Mouse (Mus musculus): ENCODE measurements around the gene Csrnp3. TPM values are rescaled to one million over a fixed set of nuclear protein-coding genes. Genes with fewer than 3 reads are reported as not detected.

Gene Csrnp3
- polyA plus RNA-seq, 1 experiment: not detected

- Histone ChIP-seq H3ac (ENCODE audit: control insufficient read depth, insufficient read length, low read depth) (no peak overlapping the region), H3K79me3 (ENCODE audit: low read depth) (no peaks in the 10 kb centered on the region), H3K36me3 (ENCODE audit: control insufficient read depth, insufficient read depth) (no peaks in the 10 kb centered on the region), H3K4me3 (ENCODE audit: insufficient read depth, poor library complexity, severe bottlenecking) (no peak overlapping the region), H3K27me3 (ENCODE audit: control insufficient read depth, insufficient read depth, insufficient read length) (no peaks in the 10 kb centered on the region), H3K79me2 (ENCODE audit: control insufficient read depth, insufficient read depth) (no peaks in the 10 kb centered on the region)
- TF ChIP-seq MYOD1 (IDR thresholded peaks at IDR 0.05; ENCODE audit: control insufficient read depth, insufficient read length, low read depth): no peak
- TF ChIP-seq CEBPB (IDR thresholded peaks at IDR 0.05; ENCODE audit: low read depth): no peak
- TF ChIP-seq MAX (IDR thresholded peaks at IDR 0.05): no peak
- TF ChIP-seq CTCF (IDR thresholded peaks at IDR 0.05; ENCODE audit: control insufficient read depth, insufficient read depth, insufficient read length): no peak
- TF ChIP-seq USF1 (IDR thresholded peaks at IDR 0.05; ENCODE audit: low read depth): no peak
- no peak for TF ChIP-seq MYOG (IDR thresholded peaks at IDR 0.05; ENCODE audit: control insufficient read depth, extremely low read depth, insufficient read length)
- TF ChIP-seq FOSL1 (IDR thresholded peaks at IDR 0.05; ENCODE audit: insufficient read depth, low read length, poor library complexity, severe bottlenecking): no peak
Observed at GRCm38 (mm10) chr2:65973907-65974306, 128.3 kb downstream of the Csrnp3 start.

DNA sequence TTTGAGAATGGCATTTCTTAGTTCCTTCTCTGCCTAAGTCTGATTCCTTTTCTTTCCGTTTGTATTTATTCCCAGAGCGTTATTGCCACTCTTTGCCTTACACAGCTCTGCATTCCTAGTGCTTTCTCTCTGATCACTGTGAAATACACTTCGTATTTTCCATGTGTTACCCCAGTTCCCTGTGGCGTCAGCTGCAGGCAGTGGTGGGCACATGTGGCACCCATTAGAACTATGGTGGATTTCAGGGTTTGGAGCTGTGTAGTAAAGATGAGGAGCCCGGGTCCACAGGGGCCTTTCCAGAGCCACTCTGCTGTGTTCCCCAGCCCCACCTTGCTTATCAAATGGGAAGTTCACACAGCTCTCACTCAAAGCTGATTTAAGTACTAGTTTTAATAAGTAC, 129.8 kb downstream of the Csrnp3 start:
- Histone ChIP-seq H3K4me3 (ENCODE audit: insufficient read depth, poor library complexity, severe bottlenecking) (no peak overlapping the region), H3ac (ENCODE audit: control insufficient read depth, insufficient read length, low read depth) (no peak overlapping the region), H3K79me2 (ENCODE audit: control insufficient read depth, insufficient read depth) (no peaks in the 10 kb centered on the region), H3K36me3 (ENCODE audit: control insufficient read depth, insufficient read depth) (no peaks in the 10 kb centered on the region), H3K79me3 (ENCODE audit: low read depth) (no peaks in the 10 kb centered on the region), H3K27me3 (ENCODE audit: control insufficient read depth, insufficient read depth, insufficient read length) (peaks cover 4% of the 10 kb centered on the region)
- TF ChIP-seq CTCF (IDR thresholded peaks at IDR 0.05; ENCODE audit: control insufficient read depth, insufficient read depth, insufficient read length) (no peak), USF1 (IDR thresholded peaks at IDR 0.05; ENCODE audit: low read depth) (no peak), MYOD1 (IDR thresholded peaks at IDR 0.05; ENCODE audit: control insufficient read depth, insufficient read length, low read depth) (no peak), CEBPB (IDR thresholded peaks at IDR 0.05; ENCODE audit: low read depth) (no peak), MYOG (IDR thresholded peaks at IDR 0.05; ENCODE audit: control insufficient read depth, extremely low read depth, insufficient read length) (no peak), MAX (IDR thresholded peaks at IDR 0.05) (no peak), FOSL1 (IDR thresholded peaks at IDR 0.05; ENCODE audit: insufficient read depth, low read length, poor library complexity, severe bottlenecking) (no peak)

GRCm38 (mm10) chr2:65979338-65980053, 133.9 kb downstream of the Csrnp3 start:
- Histone ChIP-seq H3K79me2 (ENCODE audit: control insufficient read depth, insufficient read depth) (no peaks in the 10 kb centered on the region), H3K27me3 (ENCODE audit: control insufficient read depth, insufficient read depth, insufficient read length) (peaks cover 7% of the 10 kb centered on the region), H3ac (ENCODE audit: control insufficient read depth, insufficient read length, low read depth) (no peak overlapping the region), H3K4me3 (ENCODE audit: insufficient read depth, poor library complexity, severe bottlenecking) (no peak overlapping the region), H3K36me3 (ENCODE audit: control insufficient read depth, insufficient read depth) (no peaks in the 10 kb centered on the region), H3K79me3 (ENCODE audit: low read depth) (no peaks in the 10 kb centered on the region)
- TF ChIP-seq MAX (IDR thresholded peaks at IDR 0.05) (no peak), MYOG (IDR thresholded peaks at IDR 0.05; ENCODE audit: control insufficient read depth, extremely low read depth, insufficient read length) (no peak), USF1 (IDR thresholded peaks at IDR 0.05; ENCODE audit: low read depth) (no peak), FOSL1 (IDR thresholded peaks at IDR 0.05; ENCODE audit: insufficient read depth, low read length, poor library complexity, severe bottlenecking) (no peak), MYOD1 (IDR thresholded peaks at IDR 0.05; ENCODE audit: control insufficient read depth, insufficient read length, low read depth) (no peak), CEBPB (IDR thresholded peaks at IDR 0.05; ENCODE audit: low read depth) (no peak), CTCF (IDR thresholded peaks at IDR 0.05; ENCODE audit: control insufficient read depth, insufficient read depth, insufficient read length) (no peak)

- Histone ChIP-seq H3K4me3 (ENCODE audit: insufficient read depth, poor library complexity, severe bottlenecking) (no peak overlapping the region), H3K79me3 (ENCODE audit: low read depth) (no peaks in the 10 kb centered on the region), H3ac (ENCODE audit: control insufficient read depth, insufficient read length, low read depth) (no peak overlapping the region), H3K27me3 (ENCODE audit: control insufficient read depth, insufficient read depth, insufficient read length) (peaks cover 7% of the 10 kb centered on the region), H3K36me3 (ENCODE audit: control insufficient read depth, insufficient read depth) (no peaks in the 10 kb centered on the region), H3K79me2 (ENCODE audit: control insufficient read depth, insufficient read depth) (no peaks in the 10 kb centered on the region)
- TF ChIP-seq USF1 (IDR thresholded peaks at IDR 0.05; ENCODE audit: low read depth): no peak
- TF ChIP-seq FOSL1 (IDR thresholded peaks at IDR 0.05; ENCODE audit: insufficient read depth, low read length, poor library complexity, severe bottlenecking): no peak
Observed at GRCm38 (mm10) chr2:65981470-65981869, 135.9 kb downstream of the Csrnp3 start.

GRCm38 (mm10) chr2:65981965-65982364, 136.4 kb downstream of the Csrnp3 start:
- H3K79me2 ChIP-seq (ENCODE audit: control insufficient read depth, insufficient read depth): no peaks in the 10 kb centered on the region
- no peak overlapping the region for H3K4me3 ChIP-seq (ENCODE audit: insufficient read depth, poor library complexity, severe bottlenecking)
- TF ChIP-seq CEBPB (IDR thresholded peaks at IDR 0.05; ENCODE audit: low read depth) (no peak), MAX (IDR thresholded peaks at IDR 0.05) (no peak), MYOD1 (IDR thresholded peaks at IDR 0.05; ENCODE audit: control insufficient read depth, insufficient read length, low read depth) (no peak), MYOG (IDR thresholded peaks at IDR 0.05; ENCODE audit: control insufficient read depth, extremely low read depth, insufficient read length) (no peak), CTCF (IDR thresholded peaks at IDR 0.05; ENCODE audit: control insufficient read depth, insufficient read depth, insufficient read length) (no peak), FOSL1 (IDR thresholded peaks at IDR 0.05; ENCODE audit: insufficient read depth, low read length, poor library complexity, severe bottlenecking) (no peak), USF1 (IDR thresholded peaks at IDR 0.05; ENCODE audit: low read depth) (no peak)
- no peaks in the 10 kb centered on the region for H3K79me3 ChIP-seq (ENCODE audit: low read depth)
- no peak overlapping the region for H3ac ChIP-seq (ENCODE audit: control insufficient read depth, insufficient read length, low read depth)
- H3K27me3 ChIP-seq (ENCODE audit: control insufficient read depth, insufficient read depth, insufficient read length): peaks cover 7% of the 10 kb centered on the region
- no peaks in the 10 kb centered on the region for H3K36me3 ChIP-seq (ENCODE audit: control insufficient read depth, insufficient read depth)

- no peaks in the 10 kb centered on the region for H3K79me3 ChIP-seq (ENCODE audit: low read depth)
- H3ac ChIP-seq (ENCODE audit: control insufficient read depth, insufficient read length, low read depth): no peak overlapping the region
- H3K4me3 ChIP-seq (ENCODE audit: insufficient read depth, poor library complexity, severe bottlenecking): no peak overlapping the region
- H3K27me3 ChIP-seq (ENCODE audit: control insufficient read depth, insufficient read depth, insufficient read length): peaks cover 3% of the 10 kb centered on the region
- H3K36me3 ChIP-seq (ENCODE audit: control insufficient read depth, insufficient read depth): no peaks in the 10 kb centered on the region
- H3K79me2 ChIP-seq (ENCODE audit: control insufficient read depth, insufficient read depth): no peaks in the 10 kb centered on the region
- TF ChIP-seq MAX (IDR thresholded peaks at IDR 0.05): no peak
- TF ChIP-seq CTCF (IDR thresholded peaks at IDR 0.05; ENCODE audit: control insufficient read depth, insufficient read depth, insufficient read length): no peak
Observed at GRCm38 (mm10) chr2:65985706-65986105, 140.1 kb downstream of the Csrnp3 start.
